In genomic region chr16:12259361-12259760, GRCm38 (mm10) we compare ENCODE assay signal across 19 mouse cellular contexts.
"Had no signal": no experiment of that assay in that cellular context is flagged by ENCODE, and none has a peak within 500 bp of the region (broad histone marks: within the 10 kb centered on the region; RNA-seq: fewer than 3 reads in every experiment).

No protein-coding gene starts in this region.

- ATAC-seq: intestine, postnatal 0 days; liver, embryonic 12.5 days had no signal

- H3K27me3 ChIP-seq: limb, embryonic 13.5 days; liver, embryonic 12.5 days; liver, embryonic 15.5 days; lung, embryonic 15.5 days; megakaryocyte, embryonic 14.5 days; midbrain, embryonic 12.5 days; neural tube, embryonic 12.5 days had no signal

- H3K4me1 ChIP-seq: limb, embryonic 10.5 days; limb, embryonic 13.5 days; liver, embryonic 12.5 days; liver, embryonic 15.5 days; lung, embryonic 15.5 days; megakaryocyte, embryonic 14.5 days; midbrain, embryonic 12.5 days; neural tube, embryonic 12.5 days had no signal

- H3K9me3 ChIP-seq: limb, embryonic 10.5 days; limb, embryonic 13.5 days; liver, embryonic 12.5 days; liver, embryonic 15.5 days; lung, embryonic 15.5 days; midbrain, embryonic 12.5 days; neural tube, embryonic 12.5 days had no signal

- H3K4me2 ChIP-seq: limb, embryonic 13.5 days; liver, embryonic 12.5 days; liver, embryonic 15.5 days; lung, embryonic 15.5 days; midbrain, embryonic 12.5 days; neural tube, embryonic 12.5 days had no signal

- DNase-seq: kidney, adult 2 months; kidney, postnatal 10 days; kidney, postnatal 36 days; layer of hippocampus, postnatal 36 days; liver; lung, adult 18-20 months; lung, postnatal 10 days; lung, postnatal 36 days; thymus, adult 18-20 months; thymus, postnatal 36 days had no signal

- H3K27ac ChIP-seq: limb, embryonic 10.5 days; limb, embryonic 13.5 days; liver, embryonic 12.5 days; liver, embryonic 15.5 days; lung, embryonic 15.5 days; midbrain, embryonic 12.5 days; neural tube, embryonic 12.5 days had no signal

- H3K9ac ChIP-seq: limb, embryonic 13.5 days; liver, embryonic 12.5 days; liver, embryonic 15.5 days; lung, embryonic 15.5 days; midbrain, embryonic 12.5 days; neural tube, embryonic 12.5 days had no signal

- H3K36me3 ChIP-seq: limb, embryonic 10.5 days; limb, embryonic 13.5 days; liver, embryonic 12.5 days; liver, embryonic 15.5 days; lung, embryonic 15.5 days; midbrain, embryonic 12.5 days; neural tube, embryonic 12.5 days had no signal

- H3K4me3 ChIP-seq: limb, embryonic 10.5 days; limb, embryonic 13.5 days; liver, embryonic 12.5 days; liver, embryonic 15.5 days; lung, embryonic 15.5 days; megakaryocyte, embryonic 14.5 days; midbrain, embryonic 12.5 days; neural tube, embryonic 12.5 days had no signal
